Mouse (Mus musculus) 416B (cell line): ENCODE results near the gene Rere.
"Not testable (repeated sequence)": the region's sequence is repeated elsewhere in the genome, so short reads cannot be mapped to it uniquely, and the experiment has no call there.

Source experiments
- DNase-seq: peaks from one replicate; pipeline ENCODE4 v3.0.0; 2011; ENCODE audit warnings: low read depth

Gene Rere

DNA sequence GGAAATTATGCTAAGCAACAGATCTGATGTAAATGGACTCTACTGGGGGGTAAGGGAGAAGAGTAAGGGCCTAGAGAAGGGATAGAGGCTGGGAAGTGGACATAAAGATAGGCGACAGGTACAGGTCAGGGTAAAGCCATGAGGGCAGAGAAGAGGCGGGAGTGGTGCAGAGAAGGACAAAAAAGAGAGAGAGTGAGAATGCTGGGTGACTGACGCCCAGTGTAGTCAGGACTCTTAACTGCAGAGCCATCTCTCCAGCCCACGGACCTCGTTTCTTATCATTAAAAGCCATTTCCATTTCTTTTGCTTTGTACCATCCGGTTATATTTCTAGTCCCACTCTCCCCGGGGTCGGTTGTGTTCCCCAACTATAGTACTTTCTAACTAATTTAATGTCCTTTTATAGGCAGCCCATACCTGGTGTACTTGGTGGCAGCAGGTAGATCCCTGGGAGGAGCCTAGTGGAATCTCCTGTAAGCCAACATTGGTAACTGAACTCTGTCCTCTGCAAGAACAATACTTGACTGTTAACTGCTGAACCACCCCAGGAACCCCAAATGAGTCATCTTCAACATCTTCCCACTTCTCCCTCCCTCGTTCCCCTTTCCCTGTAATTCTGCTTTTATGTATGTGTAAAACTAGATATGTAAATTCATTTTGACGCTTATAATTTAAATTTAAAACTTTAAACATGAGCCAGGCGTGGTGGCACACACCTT, 223.0 kb downstream of the Rere start:
- peak; percentile 34 for DNase-seq

DNA sequence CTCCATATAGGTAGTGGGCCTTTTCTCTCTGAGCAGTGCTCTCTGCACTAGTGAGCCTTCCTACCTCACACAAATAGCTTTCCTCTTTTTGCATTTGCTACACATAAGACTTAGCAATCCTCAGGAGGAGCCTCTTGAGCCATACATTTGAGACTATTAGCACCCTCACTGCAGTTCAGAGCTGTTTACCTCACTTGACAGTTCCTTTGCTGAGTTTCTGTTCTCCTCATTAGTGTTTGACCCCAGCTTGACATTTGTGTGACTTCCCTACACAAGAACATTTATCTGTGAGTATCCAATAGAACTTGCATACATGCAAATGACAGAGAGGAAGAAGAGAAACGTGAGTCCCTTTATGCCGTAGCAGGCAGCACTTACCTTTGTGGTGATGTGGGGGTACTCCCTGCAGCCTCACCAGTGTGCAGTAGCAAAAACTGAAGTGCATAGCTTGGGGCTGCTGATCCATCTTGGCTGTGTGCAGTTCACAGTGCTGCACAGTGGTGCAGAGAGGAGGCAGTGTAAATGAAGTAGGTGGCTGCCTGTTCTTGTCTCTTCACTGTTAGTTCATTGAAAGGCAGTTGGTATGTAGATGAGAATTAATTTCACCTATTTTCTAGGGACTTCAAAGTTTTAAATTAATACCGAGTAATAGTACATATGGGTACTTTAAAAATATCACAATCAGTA, 227.7 kb downstream of the Rere start:
- no peak for DNase-seq

DNA sequence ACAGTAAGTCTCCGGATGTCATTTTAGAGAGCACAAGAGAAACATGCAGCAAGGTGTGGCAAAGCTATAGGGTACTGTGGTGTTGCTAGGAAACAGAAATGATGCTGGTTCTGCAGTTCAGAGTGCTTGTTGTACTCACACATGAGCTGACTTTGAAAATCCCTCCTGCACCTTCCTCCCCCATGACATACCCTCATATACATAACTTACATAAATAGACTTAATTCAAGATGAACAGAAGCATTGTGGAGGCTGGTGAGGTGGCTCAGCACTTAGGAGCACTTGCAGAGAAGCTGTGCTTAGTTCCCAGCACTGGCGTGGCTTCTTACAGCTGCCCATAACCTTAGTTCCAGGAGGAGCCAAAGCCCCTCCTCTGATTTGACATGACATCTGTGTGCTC, 228.6 kb downstream of the Rere start:
- no peak for DNase-seq

DNA sequence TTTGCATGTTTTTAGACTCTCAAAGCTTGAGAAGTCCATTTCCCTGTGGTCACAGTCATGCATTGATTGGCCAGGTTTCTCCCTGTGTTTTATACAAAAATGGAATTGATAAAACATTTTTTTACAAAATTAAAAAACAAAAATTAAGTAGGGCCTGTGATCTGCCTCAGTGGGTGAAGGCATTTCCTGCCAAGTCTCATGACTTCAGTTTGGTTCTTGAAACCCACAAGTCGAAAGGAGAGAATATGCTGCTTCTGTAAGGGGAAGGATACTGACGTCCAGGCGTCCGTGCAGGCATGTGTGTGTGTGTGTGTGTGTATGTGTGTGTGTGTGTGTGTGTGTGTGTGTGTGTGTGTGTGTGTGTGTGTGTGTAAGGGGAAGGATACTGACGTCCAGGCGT, 231.9 kb downstream of the Rere start:
- DNase-seq = not testable (repeated sequence)

DNA sequence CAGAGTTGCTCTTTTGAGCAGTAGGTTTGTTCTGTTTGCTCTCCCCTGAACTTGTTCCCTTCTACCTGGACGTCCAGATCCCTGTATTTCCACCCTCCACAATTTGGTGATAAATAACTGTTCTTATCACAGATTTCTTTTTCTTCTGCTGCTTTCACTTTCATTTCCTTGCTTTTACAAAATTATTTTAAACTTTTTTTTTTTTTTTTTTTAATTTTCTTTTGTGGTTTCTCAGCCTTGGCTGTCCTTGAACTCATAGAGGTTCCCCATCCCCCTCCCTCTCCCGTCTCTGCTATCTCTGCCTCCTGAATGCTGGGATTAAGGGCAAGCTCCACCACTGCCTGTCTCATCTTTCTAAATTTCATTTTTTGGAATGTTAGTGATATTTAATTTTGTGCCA, 234.8 kb downstream of the Rere start:
- peak; percentile 55 for DNase-seq

- peak; percentile 89 for DNase-seq
These were observed 235.9 kb downstream of the Rere start for GRCm38 (mm10) chr4:150517381-150517780.

- no peak for DNase-seq
These were observed 237.4 kb downstream of the Rere start for GRCm38 (mm10) chr4:150518826-150519225.

DNA sequence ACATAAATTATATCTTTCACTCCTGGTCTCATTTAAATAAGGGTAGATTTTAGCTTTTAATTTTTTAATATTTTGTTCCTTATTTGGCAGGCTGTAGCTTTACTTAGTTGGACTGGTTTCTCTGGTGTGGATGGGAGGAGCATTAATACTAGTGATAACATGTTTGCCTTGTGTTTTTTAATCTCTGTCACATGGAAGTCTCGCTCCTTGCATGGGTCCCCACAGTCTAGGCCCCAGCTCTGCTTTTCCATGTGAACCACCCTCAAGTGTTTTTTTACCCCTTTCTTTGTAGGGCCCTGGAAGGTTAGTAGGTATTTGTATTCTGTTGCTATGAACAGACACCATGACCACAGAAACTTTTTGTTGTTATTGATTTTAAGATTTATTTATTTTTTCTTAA, 238.6 kb downstream of the Rere start:
- DNase-seq = no peak

GRCm38 (mm10) chr4:150522425-150522824, 241.0 kb downstream of the Rere start:
- DNase-seq = no peak

- DNase-seq = peak; percentile 47
These were observed 241.9 kb downstream of the Rere start for GRCm38 (mm10) chr4:150523351-150523750.

DNA sequence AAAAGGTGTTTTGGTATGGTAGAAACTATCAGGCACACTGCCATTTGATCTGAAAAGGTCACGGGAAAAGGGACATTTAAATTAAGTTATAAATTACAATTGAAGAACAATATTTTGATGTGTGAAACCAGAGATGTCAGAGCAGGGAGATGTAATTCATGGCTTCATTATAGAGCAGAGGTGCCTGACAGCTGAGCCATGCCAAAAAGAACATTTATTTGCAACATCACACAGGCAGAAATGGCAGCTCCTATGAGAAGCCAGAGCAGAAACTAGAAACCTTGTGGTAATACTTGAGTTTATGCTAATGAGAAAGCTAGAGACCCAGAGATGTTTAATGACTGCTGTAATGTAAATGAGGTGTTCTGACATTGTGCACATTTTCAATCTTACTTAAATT, 244.8 kb downstream of the Rere start:
- DNase-seq = no peak

DNA sequence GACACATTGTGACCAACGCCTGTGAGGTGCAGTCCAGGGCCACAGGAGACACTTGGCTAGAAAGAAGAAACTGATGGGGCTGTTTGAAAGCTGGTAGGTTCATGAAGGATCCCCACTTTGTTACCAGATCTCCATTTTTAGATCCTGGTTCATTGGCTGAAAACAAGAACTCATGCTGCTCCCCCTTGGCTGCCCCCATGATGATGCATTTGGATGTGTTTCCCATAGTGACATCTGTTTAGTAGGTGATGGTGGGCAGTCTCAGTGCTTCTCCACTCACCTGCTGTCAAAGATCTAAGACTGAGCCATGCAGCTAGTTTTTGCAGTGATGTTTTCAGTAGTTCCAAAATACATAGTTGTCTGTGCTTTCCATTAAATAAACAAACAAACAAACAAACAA, 247.0 kb downstream of the Rere start:
- no peak for DNase-seq

GRCm38 (mm10) chr4:150528846-150529245, 247.4 kb downstream of the Rere start:
- no peak for DNase-seq

GRCm38 (mm10) chr4:150531869-150532268, 250.4 kb downstream of the Rere start:
- no peak for DNase-seq

- no peak for DNase-seq
These were observed 255.5 kb downstream of the Rere start for GRCm38 (mm10) chr4:150536821-150537510.

DNA sequence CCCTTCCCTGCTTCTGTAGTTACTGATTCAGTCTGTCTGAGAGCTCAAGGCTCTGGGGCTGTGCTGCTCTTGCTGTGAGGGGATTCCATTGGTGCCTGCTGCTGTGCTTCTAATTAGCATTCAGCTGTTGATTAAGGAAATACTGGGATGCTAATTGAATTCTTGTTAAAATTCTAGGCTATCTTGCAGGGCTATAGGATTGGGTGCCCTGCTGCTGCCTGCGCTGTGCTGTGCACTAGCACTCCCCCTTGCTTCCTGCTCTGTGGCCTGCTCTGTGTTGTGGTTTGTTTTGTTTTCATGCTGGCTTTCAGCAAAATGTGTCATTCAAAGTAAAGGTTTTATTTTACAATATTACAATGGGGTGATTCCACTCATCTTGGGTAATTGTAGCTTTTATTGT, 258.4 kb downstream of the Rere start:
- peak; percentile 87 for DNase-seq

GRCm38 (mm10) chr4:150540392-150541094, 259.1 kb downstream of the Rere start:
- DNase-seq = no peak

DNA sequence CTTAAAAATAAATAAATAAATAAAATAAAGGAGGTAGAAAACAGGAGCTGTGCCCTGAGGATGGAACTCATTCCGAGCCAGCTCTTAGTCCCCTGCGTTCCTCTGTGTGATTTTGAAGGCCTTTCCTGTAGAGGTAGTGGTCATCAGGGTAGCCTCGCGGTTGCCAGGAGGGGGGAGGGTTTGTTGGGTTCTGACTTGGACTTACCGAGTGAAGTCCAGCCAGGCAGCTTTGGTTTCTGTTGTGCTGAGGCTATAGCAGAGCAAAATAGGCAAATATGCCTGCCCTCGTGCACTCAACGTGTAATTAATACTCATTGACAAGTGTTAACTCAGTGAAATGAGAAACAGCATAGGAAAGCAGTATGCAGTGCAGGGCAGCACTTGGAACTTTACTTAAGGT, 262.8 kb downstream of the Rere start:
- DNase-seq = peak; percentile 72

DNA sequence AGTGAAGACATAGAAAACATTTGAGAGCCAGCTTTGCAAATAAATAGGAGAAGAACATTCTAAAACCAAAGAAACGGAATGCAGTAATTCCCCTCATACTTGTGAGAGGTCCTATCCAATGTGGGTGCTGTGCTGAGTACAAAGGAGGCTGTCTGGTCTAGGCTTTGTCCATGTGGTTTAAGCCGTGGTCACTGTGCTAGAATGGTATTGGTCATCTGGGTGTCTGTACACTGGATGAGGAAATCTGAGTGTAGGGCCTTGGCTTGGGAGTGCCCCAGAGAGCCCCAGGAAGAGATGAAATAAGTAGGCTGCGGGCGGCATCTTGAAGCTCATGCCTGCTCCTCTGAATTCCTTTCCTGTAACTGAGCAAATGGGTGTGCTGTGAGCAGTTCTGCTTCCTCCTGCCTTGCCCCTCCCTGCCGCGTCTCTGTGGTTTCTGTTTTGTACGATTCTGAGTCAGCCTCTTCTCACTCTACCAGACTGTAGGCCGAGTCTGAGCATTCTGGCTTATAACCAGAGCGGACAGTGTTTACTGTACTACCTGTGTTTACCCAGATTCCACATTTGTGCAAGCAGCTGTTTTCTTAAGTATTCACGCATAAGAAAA, 263.3 kb downstream of the Rere start:
- DNase-seq = peak; percentile 93

DNA sequence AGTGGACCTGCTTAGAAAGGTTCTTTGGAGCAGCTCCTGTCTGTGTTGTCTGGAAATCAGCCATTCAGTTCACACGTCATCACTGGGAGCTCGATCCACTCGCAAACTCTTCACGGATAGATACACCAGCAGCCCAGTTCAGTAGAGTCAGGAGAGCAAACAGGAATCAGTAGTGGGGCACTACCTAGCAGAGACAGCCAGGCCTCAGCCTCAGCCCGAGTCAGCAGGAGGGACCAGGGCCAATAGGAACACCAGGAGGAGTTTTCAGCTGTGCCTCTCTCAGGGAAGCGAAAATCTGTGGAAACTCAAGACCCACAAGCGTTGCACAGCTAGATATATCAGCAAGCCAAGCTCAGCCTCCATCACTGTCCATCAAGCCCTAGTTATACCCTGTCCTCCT, 264.3 kb downstream of the Rere start:
- no peak for DNase-seq

- not testable (repeated sequence) for DNase-seq
These were observed 264.9 kb downstream of the Rere start for GRCm38 (mm10) chr4:150546296-150546695.

- DNase-seq = no peak
These were observed 267.9 kb downstream of the Rere start for GRCm38 (mm10) chr4:150549393-150549792.
